Mouse (Mus musculus) kidney, adult 2 months (tissue): ENCODE data around the gene Plac8.

Experiments used
- CTCF ChIP-seq: fragments of 200-500 bp; conservative IDR thresholded peaks from 2 replicates; pipeline ENCODE4 v1.5.1; 2011; ENCODE audit warnings: low read depth, mild to moderate bottlenecking, control low read depth, low read length, moderate library complexity, mixed read lengths; ENCODE audit not compliant: insufficient read depth, insufficient read length
- POLR2A ChIP-seq: fragments of 200-500 bp; IDR thresholded peaks from one replicate; pipeline ENCODE4 v1.6.1; 2011; ENCODE audit warnings: low read depth, low read length, control low read depth

- TF ChIP-seq POLR2A (no peak), CTCF (no peak)
Observed at GRCm38 (mm10) chr5:100509247-100509646, 62.8 kb downstream of the Plac8 start.
